Comparison of ENCODE assay signal across 10 mouse cellular contexts in genomic region chr9:30422940-30423339, GRCm38 (mm10). TPM values are rescaled to one million over a fixed set of nuclear protein-coding genes. Genes with fewer than 3 reads are reported as not detected.
DNase-seq lines count a peak whose midpoint lies in the region; ATAC-seq and TF ChIP-seq lines count a peak whose summit lies in the region.
"Had no signal": no experiment of that assay in that cellular context is flagged by ENCODE, and none has a peak within 500 bp of the region (broad histone marks: within the 10 kb centered on the region; RNA-seq: fewer than 3 reads in every experiment).

No protein-coding gene starts in this region.

- H3K4me2 ChIP-seq in intestine, postnatal 0 days (replicated peaks; ENCODE audit: low read depth), result no peak overlapping the region
- H3K4me2 ChIP-seq in intestine, embryonic 15.5 days (replicated peaks), result no peak overlapping the region
- H3K4me2 ChIP-seq: embryonic facial prominence, embryonic 15.5 days; liver, embryonic 15.5 days had no signal

- no peaks in the 10 kb centered on the region for H3K36me3 ChIP-seq in intestine, postnatal 0 days (ENCODE audit: control insufficient read depth, insufficient read depth)
- H3K36me3 ChIP-seq in intestine, embryonic 15.5 days, result no peaks in the 10 kb centered on the region
- no peaks in the 10 kb centered on the region for H3K36me3 ChIP-seq in C2C12 (ENCODE audit: control insufficient read depth, insufficient read depth)
- H3K36me3 ChIP-seq: embryonic facial prominence, embryonic 15.5 days; liver, embryonic 15.5 days had no signal

- peak; percentile 86 for TF ChIP-seq CTCF in intestine, postnatal 0 days (IDR thresholded peaks at IDR 0.05; ENCODE audit: low read depth)
- TF ChIP-seq CTCF in C2C12 (IDR thresholded peaks at IDR 0.05; ENCODE audit: control insufficient read depth, insufficient read depth, insufficient read length), result peak; percentile 48
- peak; percentile 86 for TF ChIP-seq CTCF in Patski (IDR thresholded peaks at IDR 0.05)
- TF ChIP-seq CTCF in cortical plate, adult 2 months (IDR thresholded peaks at IDR 0.05; ENCODE audit: extremely low read depth, insufficient read depth, low read length), result peak; percentile 81

- no peak for DNase-seq in Patski (ENCODE audit: low read depth, low spot score)
- DNase-seq in kidney, adult 8-10 months, result peak; percentile 30 to 57

- in situ Hi-C loops in Patski (cut with MboI; ENCODE audit: low pct_unique_long_range_greater_than_20kb), result loop anchor here (5.0 kb wide), 1 partner anchor 761 kb away; no protein-coding TSS in a partner anchor

- no peak overlapping the region for H3K4me3 ChIP-seq in intestine, postnatal 0 days (ENCODE audit: low read depth, low read length)
- no peak overlapping the region for H3K4me3 ChIP-seq in intestine, embryonic 15.5 days (replicated peaks)
- H3K4me3 ChIP-seq in C2C12 (ENCODE audit: insufficient read depth, poor library complexity, severe bottlenecking), result no peak overlapping the region
- no peak overlapping the region for H3K4me3 ChIP-seq in cortical plate, adult 2 months (ENCODE audit: insufficient read depth, low read length)
- H3K4me3 ChIP-seq: embryonic facial prominence, embryonic 15.5 days; liver, embryonic 15.5 days had no signal

- CTCF ChIA-PET in Patski (lab: Charles Lee), result interaction anchor here (1.6 kb wide), 1 partner anchor 761 kb away, joined by 3 read pairs; no protein-coding TSS in a partner anchor

- peaks cover 6% of the 10 kb centered on the region; the same call in 1 of the 2 replicates for H3K4me1 ChIP-seq in intestine, postnatal 0 days (replicated peaks; ENCODE audit: control insufficient read depth, insufficient read depth, low read length)
- peaks cover 6% of the 10 kb centered on the region for H3K4me1 ChIP-seq in intestine, embryonic 15.5 days (replicated peaks)
- H3K4me1 ChIP-seq in cortical plate, adult 2 months (ENCODE audit: control insufficient read depth, insufficient read depth, low read length), result peaks cover 4% of the 10 kb centered on the region

- no peak overlapping the region for H3ac ChIP-seq in C2C12 (ENCODE audit: control insufficient read depth, insufficient read length, low read depth)

- no peak overlapping the region for H3K9ac ChIP-seq in intestine, postnatal 0 days (ENCODE audit: low read depth, low read length)
- H3K9ac ChIP-seq in intestine, embryonic 15.5 days, result no peak overlapping the region
- H3K9ac ChIP-seq: embryonic facial prominence, embryonic 15.5 days; liver, embryonic 15.5 days had no signal

- H3K27me3 ChIP-seq in intestine, postnatal 0 days (replicated peaks; ENCODE audit: control insufficient read depth, insufficient read depth, low read length), result no peaks in the 10 kb centered on the region
- H3K27me3 ChIP-seq in intestine, embryonic 15.5 days (replicated peaks), result no peaks in the 10 kb centered on the region
- peaks cover 6% of the 10 kb centered on the region for H3K27me3 ChIP-seq in C2C12 (ENCODE audit: control insufficient read depth, insufficient read depth, insufficient read length)
- H3K27me3 ChIP-seq in Patski, result peaks cover 42% of the 10 kb centered on the region
- H3K27me3 ChIP-seq: embryonic facial prominence, embryonic 15.5 days; liver, embryonic 15.5 days had no signal

- TF ChIP-seq POLR2A in cortical plate, adult 2 months (IDR thresholded peaks at IDR 0.05; ENCODE audit: extremely low read depth, insufficient read depth, low read length), result no peak

- no peak for ATAC-seq in intestine, postnatal 0 days
- ATAC-seq in intestine, embryonic 15.5 days, result no peak
- peak; percentile 68 for ATAC-seq in Patski
- peak; percentile 77 for ATAC-seq in megakaryocyte progenitor cell, adult 5-6 weeks (replicated peaks; ENCODE audit: poor library complexity)
- ATAC-seq in inflammation-experienced regulatory T-cells, adult 6 months, result no peak

- peaks cover 9% of the 10 kb centered on the region for H3K79me2 ChIP-seq in C2C12 (ENCODE audit: control insufficient read depth, insufficient read depth)

- H3K9me3 ChIP-seq in intestine, postnatal 0 days (ENCODE audit: control insufficient read depth), result no peaks in the 10 kb centered on the region
- no peaks in the 10 kb centered on the region for H3K9me3 ChIP-seq in intestine, embryonic 15.5 days
- H3K9me3 ChIP-seq: embryonic facial prominence, embryonic 15.5 days; liver, embryonic 15.5 days had no signal

- peaks cover 8% of the 10 kb centered on the region for H3K79me3 ChIP-seq in C2C12 (ENCODE audit: low read depth)

- WGBS in intestine, postnatal 0 days, result 0% methylated on average over 1 of the region's 1 CpGs
- WGBS in intestine, embryonic 15.5 days, result 3% methylated on average over 1 of the region's 1 CpGs

- POLR2A ChIA-PET in Patski (lab: Charles Lee), result no interaction called here

- no peak overlapping the region for H3K27ac ChIP-seq in intestine, postnatal 0 days (ENCODE audit: low read depth, low read length)
- no peak overlapping the region for H3K27ac ChIP-seq in intestine, embryonic 15.5 days
- no peak overlapping the region for H3K27ac ChIP-seq in cortical plate, adult 2 months (ENCODE audit: insufficient read depth, low read length)
- H3K27ac ChIP-seq: embryonic facial prominence, embryonic 15.5 days; liver, embryonic 15.5 days had no signal

TF ChIP-seq in C2C12, 6 proteins besides CTCF, POLR2A, EP300 and RAD21:
- TF ChIP-seq FOSL1 (IDR thresholded peaks at IDR 0.05; ENCODE audit: insufficient read depth, low read length, poor library complexity, severe bottlenecking) (no peak), MYOD1 (IDR thresholded peaks at IDR 0.05; ENCODE audit: control insufficient read depth, insufficient read length, low read depth) (no peak), CEBPB (IDR thresholded peaks at IDR 0.05; ENCODE audit: low read depth) (no peak), USF1 (IDR thresholded peaks at IDR 0.05; ENCODE audit: low read depth) (no peak), MYOG (IDR thresholded peaks at IDR 0.05; ENCODE audit: control insufficient read depth, extremely low read depth, insufficient read length) (no peak), MAX (IDR thresholded peaks at IDR 0.05) (no peak)

RNA-seq across cellular contexts. Expression of gene Snx19, which starts 4.0 kb away (rescaled TPM):
- 8.6 and 8.9 TPM in 2 replicates for polyA plus RNA-seq in intestine, postnatal 0 days (2015; fragmentation: Nextera tagmentation; extraction: Ambion mirVana)
- 15.1 and 16.2 TPM in 2 replicates for polyA plus RNA-seq in intestine, embryonic 15.5 days (2015; fragmentation: Nextera tagmentation; extraction: Ambion mirVana)
- polyA plus RNA-seq in C2C12 (2012; fragmentation: generic; extraction: Trizol) (13.1 TPM), Patski (2021) (32.7 TPM)
- polyA plus RNA-seq in cortical plate, adult 2 months (2012; rRNA removed), result 30.8 and 31.9 TPM in 2 replicates
- total RNA-seq in megakaryocyte progenitor cell, adult 5-6 weeks (2015), result 10.2 and 11.4 TPM in 2 replicates
- 11.7 and 15.3 TPM in 2 replicates for total RNA-seq in megakaryocyte progenitor cell, adult 5-6 weeks (2017)
- polyA plus RNA-seq in inflammation-experienced regulatory T-cells, adult 6 months (2017; shearing (Covaris generic)), result 10 to 100 TPM; 12.0 to 15.1 (median 12.8) TPM

Comparison
In these comparisons a context has a peak if more than half of its experiments do, and no peak if none do; other contexts are left out.
1. ATAC-seq: peak in Patski (single experiment) and megakaryocyte progenitor cell, adult 5-6 weeks (single experiment); none in intestine, postnatal 0 days (single experiment), intestine, embryonic 15.5 days (single experiment) and inflammation-experienced regulatory T-cells, adult 6 months (single experiment).
2. Peak in every context shown above with its lines, with median percentiles within 50 percentile points of each other: CTCF ChIP-seq.